Mouse (Mus musculus): ENCODE measurements around the gene Slc3a1.

The Slc3a1 gene

DNA sequence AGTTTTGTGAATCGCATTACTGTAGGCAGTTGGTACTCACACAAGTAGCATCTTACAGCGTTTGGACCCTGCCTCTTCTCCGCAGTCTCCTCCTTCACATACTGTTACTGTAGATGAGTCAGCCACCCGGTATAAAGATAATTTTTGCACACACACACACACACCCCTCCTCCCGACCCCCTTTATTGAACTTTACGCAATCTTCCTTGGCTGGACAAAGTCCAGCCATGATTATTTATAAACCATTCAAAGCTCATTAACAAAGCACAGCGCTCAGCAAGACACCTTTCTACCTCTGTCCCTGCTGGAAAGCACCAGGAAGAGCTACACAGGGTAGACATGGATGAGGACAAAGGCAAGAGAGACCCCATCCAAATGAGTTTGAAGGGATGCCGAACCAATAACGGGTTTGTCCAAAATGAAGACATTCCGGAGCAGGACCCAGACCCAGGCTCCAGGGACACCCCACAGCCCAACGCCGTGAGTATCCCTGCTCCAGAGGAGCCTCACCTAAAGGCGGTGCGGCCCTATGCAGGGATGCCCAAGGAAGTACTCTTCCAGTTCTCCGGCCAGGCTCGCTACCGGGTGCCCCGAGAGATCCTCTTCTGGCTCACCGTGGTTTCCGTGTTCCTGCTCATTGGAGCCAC, at the start of gene Slc3a1:
Gene Slc3a1 (plus strand): TSS at position 284 of the 647 bp plus-strand sequence.
- no peak for DNase-seq

DNA sequence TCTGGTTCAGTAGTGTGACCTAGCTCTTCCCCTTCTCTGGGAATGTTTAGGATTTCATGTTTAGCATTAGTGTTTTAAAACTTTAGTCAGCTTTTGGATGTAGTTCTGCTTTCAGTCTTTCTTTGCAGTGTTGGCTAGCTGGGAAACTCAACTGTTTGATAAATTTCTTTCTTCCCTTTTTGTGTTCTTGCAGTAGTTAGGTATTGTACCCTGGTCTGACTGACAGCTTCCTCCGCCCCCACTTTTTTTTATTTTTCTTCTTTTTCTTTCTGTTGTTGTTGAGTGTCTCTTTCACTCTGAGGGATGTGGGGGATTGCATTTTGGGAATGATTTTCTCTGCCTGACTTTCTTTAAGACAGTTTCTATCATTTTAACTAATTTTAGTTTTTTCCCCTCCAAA, 46.5 kb upstream of the Slc3a1 start:
- DNase-seq: no peak

DNA sequence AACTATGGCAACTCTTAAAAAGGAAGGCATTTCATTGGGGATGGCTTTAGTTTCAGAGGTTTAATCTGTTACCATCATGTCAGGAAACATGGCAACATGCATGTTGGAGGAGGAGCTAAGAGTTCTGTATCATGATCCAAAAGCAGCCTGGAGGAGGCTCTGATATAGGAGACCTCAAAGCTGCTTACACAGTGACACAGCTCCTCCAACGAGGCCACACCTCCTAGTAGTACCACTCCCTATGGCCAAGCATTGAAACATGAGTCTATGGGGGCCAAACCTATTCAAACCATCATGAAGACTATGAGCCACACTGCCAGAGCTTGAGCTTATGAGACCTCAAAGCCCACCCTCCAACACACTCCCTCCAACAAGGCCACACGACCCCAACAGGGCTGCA, 45.4 kb upstream of the Slc3a1 start:
- no peak for DNase-seq

DNA sequence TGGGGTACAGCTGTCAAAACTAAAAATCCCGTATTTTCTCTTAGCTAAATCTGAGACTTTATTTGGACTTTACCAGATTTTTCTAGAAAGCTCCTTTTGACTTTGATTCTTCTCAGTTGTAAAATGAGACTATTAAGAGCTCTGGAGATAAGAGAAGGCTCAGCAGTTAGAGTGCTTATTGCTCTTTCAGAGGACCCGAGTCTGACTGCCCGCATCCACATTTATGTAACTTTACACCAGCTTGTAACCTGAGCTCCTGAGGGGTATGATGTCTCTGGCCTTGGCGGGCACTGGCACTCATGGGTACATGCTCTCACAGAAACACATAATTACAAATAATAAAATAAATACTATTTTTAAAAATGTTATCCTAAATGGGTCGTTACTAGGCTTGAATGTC, 41.8 kb upstream of the Slc3a1 start:
- no peak for DNase-seq

DNA sequence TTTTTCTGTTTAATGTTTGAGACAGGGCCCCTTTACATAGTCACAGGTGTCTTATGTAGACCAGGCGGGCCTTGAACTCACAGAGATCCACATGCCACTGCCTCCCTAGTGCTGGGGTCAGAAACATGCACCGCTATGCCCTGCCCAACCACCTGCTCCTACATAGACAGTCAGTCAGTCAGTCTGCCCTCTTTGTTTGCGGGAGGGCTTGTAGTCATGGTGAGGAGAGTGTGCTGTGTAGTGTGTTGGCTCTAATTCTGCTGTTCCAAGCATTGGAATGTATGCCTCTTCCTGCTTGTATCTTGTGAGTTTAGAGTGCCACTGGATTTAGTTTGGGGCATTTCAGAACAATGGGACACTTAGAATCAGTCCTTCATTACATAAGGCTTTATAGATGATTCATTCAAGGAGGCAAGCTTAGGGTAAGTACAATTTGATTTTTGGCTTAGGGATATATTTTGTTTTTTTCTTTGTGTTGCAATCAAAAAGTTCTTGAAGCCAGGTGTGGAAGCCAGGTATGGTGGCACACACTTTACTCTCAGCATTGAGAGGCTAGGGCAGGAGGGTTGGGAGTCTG, 40.3 kb upstream of the Slc3a1 start:
- DNase-seq: peak; percentile 45

DNA sequence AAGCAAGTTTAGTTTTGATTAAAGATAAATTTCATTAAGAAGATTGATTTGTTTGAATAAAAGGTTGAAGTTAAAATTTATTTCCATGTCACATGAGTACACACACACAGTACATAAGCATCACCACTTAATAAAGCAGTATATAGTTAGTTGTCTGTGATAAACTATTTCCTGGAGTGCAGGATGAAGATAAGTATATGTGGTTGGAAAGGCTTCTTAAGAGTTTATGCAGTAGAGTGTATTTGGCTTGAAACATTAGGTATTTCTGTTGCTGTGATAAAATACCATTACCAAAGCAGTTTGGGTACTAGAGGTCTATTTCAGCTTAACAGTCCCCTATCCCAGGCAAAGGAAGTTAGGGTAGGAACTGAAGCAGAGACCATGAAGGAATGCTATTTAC, 39.7 kb upstream of the Slc3a1 start:
- DNase-seq: no peak

DNA sequence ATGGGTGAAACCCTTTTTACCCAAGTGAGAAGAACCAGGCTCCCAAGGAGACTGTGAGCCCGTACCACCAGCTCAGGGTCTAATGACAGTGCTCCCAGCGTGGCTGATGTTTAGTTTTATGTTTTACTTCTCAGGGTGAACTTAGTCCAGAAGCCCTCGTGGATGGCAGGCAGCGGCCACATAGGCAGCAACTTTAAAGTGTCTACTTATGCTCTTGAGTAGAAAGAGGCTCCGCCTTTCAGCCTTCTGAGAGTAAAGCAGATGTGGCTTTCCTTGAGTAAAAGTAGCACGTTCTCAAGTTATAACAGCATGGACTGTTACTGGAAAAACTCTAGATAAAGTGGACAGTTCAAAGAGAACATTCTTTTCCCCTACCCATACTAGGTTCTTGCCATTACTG, 32.3 kb upstream of the Slc3a1 start:
- peak; percentile 47 for DNase-seq

DNA sequence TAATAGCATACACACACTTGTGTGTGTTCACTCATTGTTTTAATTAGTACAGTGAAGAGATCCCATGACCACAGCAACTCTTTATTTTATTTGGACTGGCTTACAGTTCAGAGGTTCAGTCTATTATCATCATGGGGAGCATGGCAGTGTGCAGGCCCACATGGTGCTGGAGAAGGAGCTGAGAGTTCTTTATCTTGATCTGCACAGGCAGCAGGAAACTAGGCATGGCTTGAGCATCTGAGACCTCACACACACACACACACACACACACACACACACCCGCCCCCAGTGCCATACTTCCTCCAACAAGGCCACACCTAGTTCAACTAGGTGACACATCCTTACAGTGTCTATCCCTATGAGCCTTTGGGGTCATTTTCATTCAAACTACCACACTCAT, 30.5 kb upstream of the Slc3a1 start:
- DNase-seq: no peak

DNA sequence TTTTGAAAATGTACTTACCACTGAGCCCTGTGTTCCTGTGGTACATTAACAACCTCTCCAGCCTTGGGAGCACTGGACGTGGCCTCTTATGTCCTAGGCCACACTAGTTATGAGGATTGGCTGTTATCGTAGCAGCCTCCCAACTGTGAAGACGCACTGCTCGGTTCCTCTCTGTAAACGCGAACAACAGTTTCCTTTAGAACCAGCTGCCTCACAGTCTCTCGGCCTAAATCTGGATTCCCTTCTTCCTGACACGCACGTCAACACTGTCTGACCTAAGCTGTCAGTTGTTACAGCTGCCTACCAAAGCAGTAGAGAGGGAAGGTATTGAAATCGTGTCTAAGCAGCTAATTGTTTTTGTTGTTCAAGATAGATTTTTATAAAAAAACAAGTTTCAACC, 28.5 kb upstream of the Slc3a1 start:
- no peak for DNase-seq

DNA sequence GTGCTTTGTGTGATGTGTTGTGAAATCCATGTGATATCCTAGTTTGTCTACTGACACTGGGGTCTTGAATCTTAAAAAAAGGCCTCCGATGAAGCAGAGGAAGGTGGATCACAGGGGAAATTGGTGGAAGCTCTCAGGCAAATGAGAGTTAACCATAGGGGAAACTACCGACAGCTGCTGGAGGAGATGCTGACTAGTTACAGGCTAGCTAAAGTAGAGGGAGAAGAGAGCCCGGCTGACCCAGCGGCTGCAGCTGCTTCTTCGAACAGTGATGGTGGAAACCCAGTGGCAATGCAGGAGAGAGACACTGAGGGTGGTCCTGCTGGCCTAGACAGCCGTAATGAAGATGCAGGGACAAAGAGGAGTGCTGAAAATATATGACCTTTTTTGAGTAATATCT, 14.7 kb upstream of the Slc3a1 start:
- no peak for DNase-seq

DNA sequence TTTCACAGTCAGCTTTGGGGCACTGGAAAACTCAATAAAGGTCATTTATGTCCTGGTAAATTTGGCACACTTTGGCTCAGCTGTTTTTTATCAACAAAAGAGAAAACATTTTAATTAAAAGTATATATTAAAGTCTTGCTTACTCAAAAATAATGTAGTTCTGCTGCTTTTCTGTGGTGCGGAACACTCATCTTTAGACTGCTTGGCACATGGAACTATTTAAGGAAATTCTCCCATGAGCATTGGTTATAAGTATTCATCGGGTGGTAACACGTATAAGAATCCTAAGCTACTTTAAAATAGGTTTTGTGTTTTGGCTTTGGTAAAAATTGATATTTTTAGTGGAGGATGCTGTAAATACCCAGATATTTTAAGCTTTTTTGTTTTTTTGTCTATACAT, 13.5 kb upstream of the Slc3a1 start:
- DNase-seq: no peak

DNA sequence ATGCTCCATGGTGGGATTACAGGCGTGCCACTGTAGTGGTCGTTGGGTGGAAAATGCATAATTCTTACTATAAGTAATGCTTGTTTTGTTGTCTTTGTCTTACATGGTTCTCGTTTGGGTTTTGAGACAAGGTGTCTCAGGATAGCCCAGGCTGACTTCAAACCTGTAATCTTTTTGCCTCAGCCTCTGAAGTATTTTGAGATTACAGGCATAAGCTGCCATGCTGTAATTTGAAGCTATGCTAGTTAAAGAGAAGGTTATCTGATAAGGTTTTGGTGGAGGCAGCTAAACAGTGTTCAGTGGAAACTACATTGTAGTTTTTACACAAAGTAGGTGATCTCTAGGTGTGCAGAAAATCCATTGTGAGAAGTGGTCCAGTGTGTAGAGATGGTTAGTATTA, 9.8 kb upstream of the Slc3a1 start:
- no peak for DNase-seq

DNA sequence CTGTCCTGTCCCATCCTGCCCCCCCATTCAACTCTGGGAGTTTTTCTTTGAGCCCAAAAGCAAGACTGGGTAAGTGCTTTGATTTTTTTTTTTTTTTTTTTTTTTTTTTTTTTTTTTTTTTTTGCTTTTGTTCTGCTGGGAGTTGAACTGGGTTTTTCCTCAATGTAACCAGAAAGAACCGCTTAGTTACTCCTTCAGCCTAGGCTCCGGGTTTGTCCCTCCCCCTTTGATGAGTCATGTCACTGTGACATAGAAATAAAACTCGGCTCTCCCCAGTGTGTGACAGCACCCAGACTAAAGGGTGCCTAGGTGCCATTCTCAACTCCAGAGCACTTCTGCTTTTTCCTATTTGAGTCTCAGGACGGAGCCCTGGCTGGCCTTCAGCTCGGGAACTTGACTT, 9.4 kb upstream of the Slc3a1 start:
- peak; percentile 33 for DNase-seq

DNA sequence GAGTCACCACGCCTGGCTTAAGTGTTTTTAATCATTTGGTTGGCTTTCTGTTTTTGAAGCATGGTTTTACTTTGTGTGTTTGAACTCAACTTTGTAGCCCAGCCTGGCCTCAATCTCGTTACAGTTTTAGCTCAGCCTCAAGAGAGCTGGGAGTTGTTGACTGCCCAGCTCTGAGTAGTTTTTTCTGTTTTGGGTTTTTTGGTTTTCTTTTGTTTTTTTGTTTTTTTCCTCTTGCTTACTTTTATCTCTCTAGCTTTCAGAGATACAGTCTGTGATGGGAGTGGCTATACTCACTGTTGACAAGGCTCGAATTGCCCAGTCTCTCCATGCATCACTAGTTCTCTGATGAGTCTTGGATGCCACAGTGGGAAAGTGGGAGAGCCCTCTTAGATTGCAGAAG, 7.8 kb upstream of the Slc3a1 start:
- DNase-seq: no peak

DNA sequence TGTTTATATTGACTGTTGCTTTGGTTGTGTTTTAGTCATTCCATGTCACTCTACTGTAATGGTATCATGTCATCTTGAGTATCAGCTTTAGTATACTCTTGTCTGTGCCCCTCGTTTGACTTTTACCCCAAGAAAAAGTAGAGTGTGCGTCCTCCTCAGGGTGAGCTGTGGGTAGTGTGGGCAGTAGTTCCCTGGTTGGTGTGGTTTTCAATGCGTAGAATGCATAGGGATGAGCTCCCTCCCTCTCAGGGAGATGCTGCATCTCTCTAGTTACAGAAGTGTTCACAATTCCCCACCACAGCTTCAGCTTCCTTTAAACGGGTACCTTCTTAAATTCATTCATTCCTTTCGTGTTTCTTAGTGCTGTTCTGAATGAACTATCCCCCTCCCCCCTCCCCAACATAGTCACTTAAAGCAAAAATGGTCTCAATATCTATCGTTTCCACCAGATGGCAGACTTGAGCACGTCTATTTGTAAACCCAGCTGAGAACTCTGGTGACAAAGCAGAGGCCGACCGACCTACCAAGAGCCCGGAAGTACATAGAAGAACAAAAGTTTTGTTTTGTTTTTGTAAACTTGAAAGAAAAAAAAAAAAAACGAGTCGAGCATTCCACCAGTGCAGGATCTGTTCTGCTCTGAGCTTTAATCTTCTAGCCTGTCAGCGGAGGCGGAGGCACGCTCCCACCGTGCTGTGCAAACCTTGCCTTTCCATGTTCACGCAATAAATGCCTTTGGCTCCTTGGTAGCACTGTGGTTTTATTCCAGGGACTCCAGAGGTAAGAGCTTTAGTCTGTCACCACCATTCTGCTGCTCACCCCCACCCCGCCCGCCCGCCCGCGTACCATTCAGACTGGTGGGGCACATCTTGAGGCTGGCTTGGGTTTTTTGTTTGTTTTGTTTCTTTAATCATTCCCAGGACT, 4.7 kb upstream of the Slc3a1 start:
- peak; percentile 86 for DNase-seq

DNA sequence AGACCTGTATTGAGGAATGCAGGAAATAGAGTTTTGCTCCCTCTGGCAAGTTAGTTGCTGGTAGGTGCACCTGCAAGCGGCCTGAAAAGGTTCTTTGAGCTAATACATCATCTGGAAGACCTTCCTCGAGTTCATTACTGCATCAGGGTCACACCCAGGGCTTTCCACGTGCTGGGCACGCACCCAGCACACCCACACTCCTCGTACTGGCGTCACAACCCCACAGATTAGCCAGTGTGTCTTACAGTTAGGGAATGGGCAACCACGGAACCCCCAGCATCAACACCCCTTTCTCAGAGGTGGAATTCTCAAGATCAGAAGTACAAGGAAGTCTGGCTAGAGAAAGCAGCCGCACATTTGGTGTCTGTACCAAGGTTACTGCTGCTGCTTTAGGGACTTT, 3.9 kb upstream of the Slc3a1 start:
- DNase-seq: no peak

DNA sequence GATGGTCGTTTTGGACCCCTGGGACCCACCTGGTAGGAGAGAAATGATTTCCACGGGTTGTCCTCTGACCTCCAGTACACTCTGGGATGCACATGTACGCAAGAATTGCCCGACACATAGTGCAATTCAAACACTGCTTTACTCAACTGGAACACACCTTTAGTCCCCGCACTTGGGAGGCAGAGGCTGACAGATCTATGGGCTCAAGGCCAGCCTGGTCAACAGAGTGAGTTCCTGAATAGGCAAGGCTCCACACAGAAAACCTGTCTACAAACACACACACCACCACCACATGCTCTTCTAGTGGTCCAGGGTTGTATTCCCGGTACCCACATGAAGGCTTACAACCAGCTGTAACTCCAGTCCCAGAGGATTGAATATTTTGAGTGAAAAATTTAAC, 3.0 kb upstream of the Slc3a1 start:
- peak; percentile 20 for DNase-seq

DNA sequence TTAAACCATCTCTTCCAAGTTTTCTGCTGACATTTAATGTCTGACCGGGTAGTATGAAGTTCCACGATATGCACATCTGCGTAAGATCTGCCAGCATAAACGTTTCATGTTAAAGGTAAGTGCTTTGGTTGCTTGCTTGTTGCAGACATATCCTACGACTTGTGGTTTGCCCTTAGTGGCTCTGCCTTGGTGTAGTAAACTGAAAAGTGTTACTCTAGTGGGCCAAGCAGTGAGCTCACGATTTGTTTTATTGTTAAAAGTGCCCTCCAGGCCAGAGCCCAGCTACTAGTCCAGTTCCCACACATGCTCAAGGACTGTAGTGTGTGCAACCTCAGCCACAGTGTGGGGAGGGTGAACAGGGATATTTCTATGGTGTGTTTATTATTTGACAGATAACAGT, 1.7 kb upstream of the Slc3a1 start:
- no peak for DNase-seq

DNA sequence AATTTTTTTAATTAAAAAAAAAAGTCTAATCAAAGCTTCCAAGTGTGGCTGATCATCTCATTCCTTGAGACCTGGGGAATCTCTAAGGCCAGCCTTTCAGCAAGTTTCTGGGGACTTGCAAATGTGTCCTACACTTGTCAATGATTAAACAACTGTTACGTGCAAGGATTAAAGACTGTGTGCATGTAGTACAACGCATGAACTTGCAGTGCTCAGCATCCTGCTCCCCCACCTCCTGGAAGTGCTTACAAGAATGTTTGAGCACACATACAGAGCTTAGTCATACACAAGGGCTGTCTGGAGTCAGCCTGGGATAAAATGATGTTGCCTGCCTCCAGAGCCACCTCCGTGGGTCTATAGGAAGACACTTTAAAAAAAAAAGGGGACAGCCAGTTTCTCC, 929 bp upstream of the Slc3a1 start:
- DNase-seq: no peak

DNA sequence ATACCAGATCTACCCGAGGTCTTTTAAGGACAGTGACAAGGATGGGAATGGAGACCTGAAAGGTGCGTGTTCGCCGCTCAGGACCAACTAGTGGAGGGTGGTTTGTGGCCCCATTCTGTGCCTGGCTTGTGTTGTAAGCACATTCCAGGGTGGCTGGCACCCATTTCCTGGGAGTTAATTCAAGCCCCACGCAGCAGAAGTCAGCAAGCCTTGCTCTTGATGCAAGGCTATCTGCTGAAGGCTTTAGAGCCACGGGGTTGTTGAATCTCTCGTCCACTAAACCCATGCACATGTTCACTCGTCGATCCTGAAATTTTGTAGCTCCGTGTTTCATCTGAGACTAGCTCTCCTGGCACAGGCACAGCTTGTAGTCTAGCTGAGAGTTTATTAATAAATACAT, 621 bp downstream of the Slc3a1 start:
- DNase-seq: no peak

DNA sequence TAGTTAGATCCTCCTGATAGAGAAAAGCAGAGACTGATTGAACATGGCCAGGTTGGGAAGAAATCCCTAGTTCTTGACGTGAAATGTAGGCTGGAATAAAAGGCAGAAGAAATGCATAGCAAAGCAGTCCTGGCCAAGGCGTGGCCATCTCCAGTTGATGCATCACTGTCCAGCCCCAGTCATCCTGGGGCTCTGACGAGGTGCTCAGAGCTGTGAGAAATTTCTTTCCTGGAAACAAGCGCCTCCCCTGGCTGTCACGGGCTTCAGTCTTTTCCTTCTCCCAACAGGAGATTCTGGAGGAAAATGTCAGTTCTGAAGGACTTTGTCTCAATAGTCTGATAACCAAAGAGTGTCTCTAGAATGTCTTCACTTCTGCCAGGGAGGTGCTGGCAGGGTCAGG, 2.5 kb downstream of the Slc3a1 start:
- DNase-seq: no peak

DNA sequence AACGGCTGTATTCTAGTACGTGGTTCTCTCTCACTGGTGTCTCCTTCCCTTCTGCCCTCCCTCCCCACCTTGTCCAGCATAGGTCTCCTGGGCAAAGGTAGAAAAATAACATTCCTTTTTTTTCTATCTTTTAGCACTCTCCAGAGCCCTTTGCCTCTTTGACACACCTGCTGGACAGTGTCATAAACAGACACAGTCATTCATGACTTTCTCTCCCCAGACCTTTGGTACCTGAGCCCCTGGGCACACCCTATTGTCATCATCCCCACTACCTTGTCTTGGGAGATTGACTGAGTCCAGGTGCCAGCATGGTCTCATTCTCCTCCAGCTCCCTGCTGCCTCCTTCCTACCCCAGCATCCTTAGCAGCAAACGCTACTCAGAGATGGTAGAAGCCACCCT, 4.9 kb downstream of the Slc3a1 start:
- no peak for DNase-seq

DNA sequence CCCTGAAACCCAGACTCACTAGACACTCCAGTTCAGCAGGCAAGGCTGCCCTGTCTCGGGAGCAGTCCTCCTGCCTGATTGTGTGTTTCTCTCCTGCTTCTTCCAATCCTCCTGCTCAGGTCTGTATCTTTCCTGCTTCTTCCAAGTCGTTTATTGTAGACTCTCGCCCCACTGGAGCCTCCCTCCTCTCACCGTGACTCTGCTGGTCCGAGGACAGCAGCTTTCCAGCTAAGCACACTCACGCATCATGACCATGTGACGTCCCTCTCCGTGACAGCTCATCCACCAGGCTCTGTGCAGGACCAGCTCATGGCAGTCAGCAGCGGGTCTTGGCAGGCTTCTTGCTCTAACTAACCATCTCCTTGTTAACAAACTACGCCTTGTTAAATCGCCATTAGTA, 5.9 kb downstream of the Slc3a1 start:
- no peak for DNase-seq

DNA sequence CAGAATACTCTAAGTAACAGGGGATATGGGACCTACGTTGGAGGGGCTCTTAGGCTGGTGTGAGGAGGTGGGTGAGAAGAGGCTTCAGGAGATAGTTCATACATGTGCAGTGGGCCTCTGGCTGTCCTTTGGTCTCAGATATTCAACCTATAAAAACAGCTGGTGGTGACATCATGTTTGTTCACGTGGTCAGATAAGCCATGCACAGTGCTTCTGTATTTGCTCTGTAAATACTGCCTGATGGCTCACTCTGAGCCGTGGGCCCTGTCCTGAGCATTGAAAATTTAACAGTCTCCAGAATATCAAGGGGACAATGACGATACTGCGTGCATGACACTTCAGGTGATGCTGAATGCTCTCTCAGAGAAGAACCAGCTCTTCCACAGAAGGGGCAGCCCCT, 9.7 kb downstream of the Slc3a1 start:
- no peak for DNase-seq
